Mouse (Mus musculus) cortical plate, adult 2 months (tissue): ENCODE measurements at regions not wholly inside any gene's neighbourhood (a gene's known extent, or its start where the extent isn't known, plus 50 kb on each side); places are given as distances from the start of the nearest gene placed in this dataset.

Source experiments
- H3K27ac ChIP-seq: fragments of 200-500 bp; 2 replicates; pipeline ENCODE4 v1.5.1; 2012; ENCODE audit warnings: low read length, control low read depth, inconsistent platforms; ENCODE audit not compliant: insufficient read depth
- H3K4me1 ChIP-seq: fragments of 200-500 bp; 2 replicates; pipeline ENCODE4 v1.6.1; 2011; ENCODE audit warnings: low read length; ENCODE audit not compliant: control insufficient read depth, insufficient read depth
- H3K4me3 ChIP-seq: fragments of 200-500 bp; 2 replicates; pipeline ENCODE4 v1.5.1; 2011; ENCODE audit warnings: mild to moderate bottlenecking, low read length, control low read depth; ENCODE audit not compliant: insufficient read depth
- CTCF ChIP-seq: fragments of 200-500 bp; IDR thresholded peaks from 2 replicates; pipeline ENCODE4 v1.5.1; 2011; ENCODE audit warnings: mild to moderate bottlenecking, control low read depth, low read length; ENCODE audit not compliant: insufficient read depth; ENCODE audit errors: extremely low read depth
- POLR2A ChIP-seq: fragments of 200-500 bp; IDR thresholded peaks from 2 replicates; pipeline ENCODE4 v1.6.1; 2011; ENCODE audit warnings: mild to moderate bottlenecking, low read length, control low read depth; ENCODE audit not compliant: insufficient read depth; ENCODE audit errors: extremely low read depth

DNA sequence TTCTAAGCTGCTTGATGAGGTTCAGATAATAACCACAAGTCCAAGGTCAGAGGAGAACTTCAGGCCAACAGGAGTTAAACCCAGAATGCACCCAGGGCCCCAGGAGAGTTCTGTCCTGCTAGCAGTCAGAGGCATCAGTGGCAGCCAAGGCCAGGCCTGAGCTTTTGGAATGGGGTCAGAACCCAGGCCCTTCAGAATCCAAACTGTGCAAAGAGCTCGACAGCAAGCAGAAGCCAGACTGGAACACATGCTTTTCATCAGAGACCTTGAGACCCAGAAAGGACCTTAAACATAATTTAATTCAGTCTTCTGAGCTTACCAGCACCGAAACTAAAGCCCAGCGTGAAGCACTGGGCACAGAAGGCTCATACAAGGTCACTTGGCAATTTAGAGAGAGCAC is 139.9 kb upstream of the Bcl6 start:
- no peak for TF ChIP-seq POLR2A
- no peak for TF ChIP-seq CTCF
- Histone ChIP-seq H3K4me1 (no peaks in the 10 kb centered on the region), H3K4me3 (no peak overlapping the region), H3K27ac (no peak overlapping the region)

DNA sequence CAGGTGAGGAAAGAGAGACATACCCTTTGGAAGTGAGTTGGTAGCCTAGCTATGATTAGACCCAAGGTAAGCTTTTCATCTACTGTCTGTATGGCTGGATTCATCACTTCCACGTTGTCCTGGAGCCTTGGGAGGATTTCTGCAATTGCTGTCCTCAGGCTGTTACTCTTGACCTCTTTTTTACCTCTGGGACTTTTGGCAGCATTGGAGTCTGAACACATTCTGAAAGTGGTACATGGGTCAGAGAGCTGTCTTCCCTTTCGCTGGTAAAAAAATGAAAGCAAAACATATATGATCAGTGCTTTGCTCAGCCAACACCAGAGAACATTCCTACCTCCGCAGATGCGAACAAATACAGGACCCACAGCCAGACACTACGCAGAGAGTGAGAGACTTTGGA is 136.1 kb upstream of the Bcl6 start:
- TF ChIP-seq CTCF (no peak), POLR2A (no peak)
- Histone ChIP-seq H3K4me3 (no peak overlapping the region), H3K4me1 (no peaks in the 10 kb centered on the region), H3K27ac (no peak overlapping the region)

DNA sequence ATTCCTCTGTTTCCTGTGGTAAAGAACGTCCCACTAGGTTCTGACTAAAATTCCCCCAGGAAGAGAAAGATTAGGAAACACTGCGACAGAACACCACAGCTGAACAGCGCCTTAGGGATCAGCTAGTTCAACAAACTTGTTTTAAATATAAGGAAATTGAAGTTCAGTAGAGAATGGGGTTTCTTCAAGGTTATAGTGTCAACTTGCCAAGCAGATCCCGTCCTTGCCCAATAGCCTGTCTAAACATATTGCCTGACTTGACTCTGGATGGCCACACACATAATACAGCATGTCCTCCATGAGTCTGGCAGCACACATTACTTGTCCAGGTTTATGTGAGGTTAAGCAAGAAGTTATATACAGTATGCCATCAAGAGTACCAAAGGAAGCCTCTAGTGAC is 135.4 kb upstream of the Bcl6 start:
- Histone ChIP-seq H3K4me1 (no peaks in the 10 kb centered on the region), H3K4me3 (no peak overlapping the region), H3K27ac (no peak overlapping the region)
- no peak for TF ChIP-seq POLR2A
- TF ChIP-seq CTCF, result no peak

DNA sequence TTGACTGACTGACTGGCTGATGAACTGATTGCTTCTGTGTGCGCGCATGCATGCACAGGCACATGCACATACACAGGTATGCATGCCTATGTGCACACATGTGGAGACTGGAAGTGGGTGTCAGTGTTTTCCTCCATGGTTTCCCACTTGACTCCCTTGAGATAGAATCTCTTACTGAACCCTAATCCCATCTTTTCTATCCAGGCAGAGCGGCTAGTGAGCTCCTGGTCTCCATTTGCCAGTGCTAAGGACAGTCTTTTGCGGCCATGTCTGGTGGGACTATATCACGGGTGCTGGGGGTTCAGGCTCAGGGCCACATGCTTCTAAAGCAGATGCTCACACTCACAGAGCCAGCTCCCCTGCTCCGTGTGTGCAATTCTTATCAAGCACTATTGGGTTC is 133.0 kb upstream of the Bcl6 start:
- Histone ChIP-seq H3K27ac (no peak overlapping the region), H3K4me3 (no peak overlapping the region), H3K4me1 (no peaks in the 10 kb centered on the region)
- TF ChIP-seq POLR2A (no peak), CTCF (no peak)

DNA sequence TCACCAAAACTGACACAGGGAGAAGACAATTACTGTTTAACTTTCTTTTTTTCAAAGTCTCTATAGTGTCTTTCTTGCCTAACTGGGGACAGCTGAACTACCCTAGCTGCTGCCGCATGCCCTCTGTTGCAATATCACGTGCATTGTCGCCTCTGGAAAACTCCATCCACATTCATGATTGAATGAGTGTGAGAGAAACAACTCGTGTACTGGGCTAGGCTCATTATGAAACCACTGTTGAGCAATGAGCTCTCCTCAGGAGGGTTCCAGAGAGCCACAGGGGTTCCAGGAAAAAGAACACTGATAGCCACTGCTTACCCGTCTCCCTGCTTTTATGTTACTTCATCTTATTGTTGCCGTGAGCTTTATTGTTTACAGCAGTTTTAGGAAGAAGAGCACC is 132.2 kb upstream of the Bcl6 start:
- no peak overlapping the region for H3K27ac ChIP-seq
- H3K4me3 ChIP-seq, result no peak overlapping the region
- no peaks in the 10 kb centered on the region for H3K4me1 ChIP-seq
- TF ChIP-seq CTCF (no peak), POLR2A (no peak)

DNA sequence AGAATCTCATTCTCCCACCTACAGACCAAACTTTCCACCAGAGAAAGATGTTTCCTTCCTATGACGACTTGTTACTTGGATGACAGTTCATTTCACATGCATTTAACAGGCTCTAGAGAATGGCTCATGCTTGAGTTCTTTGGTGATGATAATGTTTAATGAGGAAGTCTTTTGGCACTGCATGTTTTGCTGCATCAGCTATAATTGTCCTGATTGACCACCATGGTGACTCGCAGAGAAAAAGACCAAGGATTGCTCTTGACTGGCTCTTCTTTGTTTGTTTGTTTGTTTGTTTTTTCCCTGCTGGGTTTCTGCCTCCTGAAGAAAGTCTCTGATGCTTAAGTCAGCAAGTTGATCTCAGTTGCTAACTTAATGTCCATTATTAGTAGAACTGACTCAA is 129.8 kb upstream of the Bcl6 start:
- no peak overlapping the region for H3K27ac ChIP-seq
- H3K4me3 ChIP-seq, result no peak overlapping the region
- no peaks in the 10 kb centered on the region for H3K4me1 ChIP-seq
- no peak for TF ChIP-seq CTCF

DNA sequence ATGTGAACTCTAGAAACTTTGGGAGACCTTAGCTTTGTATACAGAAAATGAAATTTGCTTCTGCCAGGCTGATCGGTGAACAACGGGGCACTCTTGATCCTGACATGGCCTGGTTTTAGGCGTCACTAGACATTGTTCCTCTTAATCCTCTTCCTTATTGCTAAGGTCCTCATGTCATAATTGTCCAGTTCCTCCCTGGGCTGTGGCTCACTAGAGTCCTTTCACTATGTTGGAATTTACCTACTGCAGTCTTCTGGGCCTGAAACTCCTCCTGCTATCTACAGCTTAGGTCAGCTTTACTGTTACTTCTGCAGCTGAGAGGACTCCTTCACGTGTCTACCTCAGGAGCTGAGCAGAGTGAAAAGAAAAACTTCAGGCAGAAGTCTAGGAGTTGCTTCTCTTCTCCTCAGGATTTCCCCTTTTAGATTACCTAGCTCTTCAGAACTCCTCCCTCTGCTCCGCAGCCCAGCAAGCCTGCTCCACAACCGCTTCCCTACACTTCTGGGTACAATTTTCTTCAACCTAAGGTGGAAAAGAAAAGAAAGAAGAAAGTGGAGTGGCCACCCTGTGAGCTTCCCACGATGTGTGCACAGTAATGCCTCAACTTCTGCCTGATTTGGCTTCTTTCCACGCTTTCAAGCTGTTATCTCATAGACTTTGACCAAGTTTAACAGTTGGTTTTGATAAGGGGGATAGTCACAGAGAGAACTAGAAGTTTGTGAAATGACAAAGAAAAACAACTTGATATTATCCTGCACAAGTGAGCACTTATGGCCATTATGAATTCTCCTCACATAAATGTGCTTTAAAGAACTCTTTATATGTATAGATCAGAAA is 114.4 kb upstream of the Bcl6 start:
- no peak overlapping the region for H3K4me3 ChIP-seq
- H3K4me1 ChIP-seq, result no peaks in the 10 kb centered on the region
- TF ChIP-seq POLR2A (no peak), CTCF (no peak)
- H3K27ac ChIP-seq, result no peak overlapping the region

DNA sequence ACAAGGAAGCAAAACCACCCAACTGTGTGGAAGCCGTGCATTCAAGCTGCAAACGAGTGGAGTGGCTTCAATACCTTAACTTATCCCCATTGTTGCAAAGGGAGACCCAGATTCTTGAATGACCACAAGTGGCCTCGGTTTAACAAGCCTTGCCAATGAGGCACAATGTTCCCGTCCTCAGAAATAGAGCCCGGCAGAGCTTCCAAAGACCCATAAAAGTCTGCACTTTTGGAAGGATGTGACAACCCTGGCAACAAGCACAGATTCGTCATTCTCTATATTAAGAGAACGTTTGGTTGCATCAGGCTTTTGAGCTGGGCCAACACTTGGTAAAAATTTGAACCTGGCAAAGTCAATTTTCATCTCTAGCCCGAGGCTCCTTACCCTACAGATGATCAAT is 108.9 kb upstream of the Bcl6 start:
- no peak overlapping the region for H3K27ac ChIP-seq
- TF ChIP-seq POLR2A (no peak), CTCF (no peak)
- H3K4me3 ChIP-seq, result no peak overlapping the region
- no peaks in the 10 kb centered on the region for H3K4me1 ChIP-seq

DNA sequence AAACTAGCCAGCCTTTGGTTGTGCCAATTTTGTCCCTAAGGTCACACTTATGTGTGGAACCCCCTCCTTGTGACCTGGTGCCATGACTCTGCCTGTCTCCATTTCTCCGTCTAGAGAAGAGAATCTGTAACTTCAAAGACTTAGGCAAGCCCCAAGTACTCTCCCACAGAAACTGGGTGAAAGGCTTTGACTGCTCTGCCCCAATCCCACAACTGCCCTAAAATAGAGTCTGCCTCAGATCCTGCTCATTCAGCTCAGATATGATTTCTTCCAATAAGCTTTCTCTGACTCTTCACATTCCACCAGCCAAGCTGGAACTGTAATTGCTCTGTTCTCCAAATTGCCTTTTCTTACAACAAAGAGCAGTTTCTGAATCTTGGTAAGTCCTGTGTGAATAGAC is 107.4 kb upstream of the Bcl6 start:
- TF ChIP-seq POLR2A (no peak), CTCF (no peak)
- Histone ChIP-seq H3K4me3 (no peak overlapping the region), H3K4me1 (no peaks in the 10 kb centered on the region), H3K27ac (no peak overlapping the region)

DNA sequence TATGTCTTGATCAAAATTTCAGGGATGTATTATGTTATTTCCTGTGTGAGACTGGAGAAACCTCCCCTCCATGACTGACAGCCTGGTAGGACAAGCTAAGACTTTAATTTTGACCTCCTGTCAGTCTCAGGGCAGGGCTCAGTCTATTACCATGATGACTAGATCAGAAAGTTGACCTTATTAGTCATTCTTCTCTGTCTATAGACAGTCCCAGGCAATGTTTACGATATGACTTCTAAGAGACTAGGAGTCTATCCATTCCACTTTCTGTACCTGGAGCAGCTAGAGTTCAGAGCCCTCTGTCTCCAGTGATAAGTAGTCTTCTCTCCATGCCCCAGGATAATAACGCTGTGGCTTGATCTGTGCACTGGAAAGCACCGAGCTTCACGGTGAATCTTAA is 107.0 kb upstream of the Bcl6 start:
- Histone ChIP-seq H3K27ac (no peak overlapping the region), H3K4me3 (no peak overlapping the region), H3K4me1 (no peaks in the 10 kb centered on the region)
- TF ChIP-seq POLR2A, result no peak
- no peak for TF ChIP-seq CTCF
